Mouse (Mus musculus) embryonic facial prominence, embryonic 15.5 days (tissue): ENCODE data around the gene Zfp36l3. TPM values are rescaled to one million over a fixed set of nuclear protein-coding genes. Genes with fewer than 3 reads are reported as not detected.
"Not testable (repeated sequence)": the region's sequence is repeated elsewhere in the genome, so short reads cannot be mapped to it uniquely, and the experiment has no call there.

Experiments
- ATAC-seq: fragments of 200-750 bp; cut with Nextera tagmentation; 2 replicates; pipeline ENCODE4 v1.8.0; 2017; ENCODE audit warnings: low read depth, moderate TSS enrichment; ENCODE audit not compliant: insufficient number of reproducible peaks, low FRiP score, low TSS enrichment
- H3K27ac ChIP-seq: fragments of 300-500 bp; sonication (generic); replicated peaks from 2 replicates; pipeline ENCODE4 v1.5.1; 2015; ENCODE audit warnings: mild to moderate bottlenecking, inconsistent platforms
- H3K27me3 ChIP-seq: fragments of 300-500 bp; sonication (generic); 2 replicates; pipeline ENCODE4 v1.6.1; 2015; ENCODE audit warnings: inconsistent platforms
- H3K36me3 ChIP-seq: fragments of 300-500 bp; sonication (generic); 2 replicates; pipeline ENCODE4 v1.6.1; 2015; ENCODE audit warnings: mild to moderate bottlenecking, inconsistent platforms
- H3K4me1 ChIP-seq: fragments of 300-500 bp; sonication (generic); 2 replicates; pipeline ENCODE4 v1.6.1; 2015; ENCODE audit warnings: inconsistent platforms
- H3K4me2 ChIP-seq: fragments of 300-500 bp; sonication (generic); replicated peaks from 2 replicates; pipeline ENCODE4 v1.6.1; 2015; ENCODE audit warnings: mild to moderate bottlenecking, inconsistent platforms
- H3K4me3 ChIP-seq: fragments of 300-500 bp; sonication (generic); replicated peaks from 2 replicates; pipeline ENCODE4 v1.5.1; 2015; ENCODE audit warnings: mild to moderate bottlenecking, inconsistent platforms
- H3K9ac ChIP-seq: fragments of 300-500 bp; sonication (generic); 2 replicates; pipeline ENCODE4 v1.6.1; 2015; ENCODE audit warnings: inconsistent platforms
- H3K9me3 ChIP-seq: fragments of 300-500 bp; sonication (generic); replicated peaks from 2 replicates; pipeline ENCODE4 v1.6.1; 2016; ENCODE audit warnings: inconsistent platforms
- WGBS: fragments of 180-500 bp; shearing (Covaris S2); methylation state at CpG from one replicate; pipeline ENCODE4 v1.1.7; 2015; 5-methylcytosine and 5-hydroxymethylcytosine counted together
- polyA plus RNA-seq: library from polyadenylated mRNA; unstranded; fragments of >200 nt; fragmentation: Nextera tagmentation; extraction: Ambion mirVana; gene quantifications from 2 replicates; pipeline ENCODE4 v1.2.1, GENCODE M21; 2015

Zfp36l3 gene
- polyA plus RNA-seq, result not detected in 2 replicates

- Histone ChIP-seq H3K9me3 (no peaks in the 10 kb centered on the region), H3K27me3 (no peaks in the 10 kb centered on the region; the same call in 1 of the 2 replicates), H3K36me3 (no peaks in the 10 kb centered on the region), H3K27ac (no peak within 1 kb of the TSS), H3K4me3 (no peak within 1 kb of the TSS), H3K9ac (no peak within 1 kb of the TSS), H3K4me2 (no peak within 1 kb of the TSS), H3K4me1 (no peaks in the 10 kb centered on the region)
- ATAC-seq, result no peak
- 91% methylated on average over 12 of the region's 12 CpGs for WGBS
These were observed at the start of gene Zfp36l3 for GRCm38 (mm10) chrX:53776276-53776675. Gene Zfp36l3 (minus strand): TSS chrX:53776394.

DNA sequence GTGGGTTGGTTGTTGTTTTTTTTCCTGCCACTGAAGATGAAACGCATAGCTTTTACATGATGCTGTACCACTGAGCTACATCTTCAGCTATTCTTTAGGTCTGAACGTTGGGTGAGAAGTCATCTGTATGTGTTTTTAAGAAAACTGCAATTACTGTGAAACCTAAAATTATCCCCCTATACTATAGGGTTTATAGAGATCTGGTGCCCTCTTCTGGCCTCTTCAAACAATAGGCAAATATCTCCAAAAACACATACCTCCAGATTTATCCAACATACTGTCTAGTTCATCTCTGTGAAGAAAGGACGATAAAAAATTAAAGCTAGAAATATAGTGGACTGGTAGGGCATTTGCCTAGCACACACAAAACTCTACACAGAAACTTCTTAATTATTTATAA lies 22.9 kb upstream of the Zfp36l3 start:
- Histone ChIP-seq H3K4me3 (no peak overlapping the region), H3K27me3 (no peaks in the 10 kb centered on the region), H3K36me3 (no peaks in the 10 kb centered on the region), H3K4me2 (no peak overlapping the region), H3K9ac (no peak overlapping the region), H3K27ac (no peak overlapping the region), H3K9me3 (no peaks in the 10 kb centered on the region), H3K4me1 (no peaks in the 10 kb centered on the region)
- ATAC-seq, result no peak
- 30% methylated on average over 3 of the region's 3 CpGs for WGBS

- not testable (repeated sequence) for H3K9me3 ChIP-seq, H3K4me2 ChIP-seq, H3K36me3 ChIP-seq, H3K27me3 ChIP-seq, H3K4me1 ChIP-seq, H3K27ac ChIP-seq, H3K4me3 ChIP-seq, ATAC-seq, H3K9ac ChIP-seq
- WGBS, result 78% methylated on average over 11 of the region's 11 CpGs
These were observed 21.3 kb upstream of the Zfp36l3 start, which contains the start of gene Xlr for GRCm38 (mm10) chrX:53797519-53797918. Gene Xlr (minus strand): TSS chrX:53797706.

GRCm38 (mm10) chrX:53757736-53758135 lies 18.5 kb downstream of the Zfp36l3 start, which contains the start of gene 1700013H16Rik:
Gene 1700013H16Rik (minus strand): TSS chrX:53757831.
- WGBS, result 92% methylated on average over 16 of the region's 16 CpGs
- H3K27ac ChIP-seq, result no peak within 1 kb of the TSS
- no peak within 1 kb of the TSS for H3K4me2 ChIP-seq

GRCm38 (mm10) chrX:53752851-53753250 lies 23.3 kb downstream of the Zfp36l3 start:
- Histone ChIP-seq H3K27me3 (no peaks in the 10 kb centered on the region), H3K4me2 (no peak overlapping the region), H3K9me3 (no peaks in the 10 kb centered on the region), H3K4me3 (no peak overlapping the region), H3K36me3 (no peaks in the 10 kb centered on the region), H3K27ac (no peak overlapping the region), H3K4me1 (no peaks in the 10 kb centered on the region), H3K9ac (no peak overlapping the region)
- ATAC-seq, result no peak
- WGBS, result 90% methylated on average over 1 of the region's 1 CpGs

More at GRCm38 (mm10) chrX:53757736-53758135, 18.5 kb downstream of the Zfp36l3 start, which contains the start of gene 1700013H16Rik:
- Histone ChIP-seq H3K9ac (no peak within 1 kb of the TSS), H3K36me3 (no peaks in the 10 kb centered on the region), H3K4me1 (no peaks in the 10 kb centered on the region), H3K4me3 (no peak within 1 kb of the TSS), H3K9me3 (no peaks in the 10 kb centered on the region), H3K27me3 (no peaks in the 10 kb centered on the region)
- no peak for ATAC-seq

DNA sequence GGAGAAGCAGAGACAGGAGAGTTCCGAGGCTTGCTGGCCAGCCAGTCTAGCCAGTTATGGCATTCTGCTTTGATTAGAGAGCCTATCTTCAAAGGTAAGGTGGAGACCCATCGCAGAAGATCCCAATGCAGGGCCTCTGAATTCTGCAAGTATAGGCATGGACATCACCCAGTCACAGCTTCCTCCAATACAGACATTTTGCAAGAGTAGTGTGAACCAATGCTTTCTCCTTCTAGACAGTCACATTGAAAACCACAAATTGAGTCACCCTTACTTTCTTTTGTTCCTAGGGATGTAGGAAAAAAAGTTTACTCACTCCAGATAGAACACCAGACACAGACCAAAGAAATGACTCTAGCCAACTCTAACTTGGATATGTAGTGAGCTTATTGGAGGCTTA lies 47.2 kb downstream of the Zfp36l3 start:
- H3K27ac ChIP-seq, result no peak overlapping the region
- H3K27me3 ChIP-seq, result no peaks in the 10 kb centered on the region
- no peaks in the 10 kb centered on the region for H3K9me3 ChIP-seq
- H3K36me3 ChIP-seq, result no peaks in the 10 kb centered on the region
- H3K4me1 ChIP-seq, result no peaks in the 10 kb centered on the region
- H3K4me2 ChIP-seq, result no peak overlapping the region
- no peak for ATAC-seq
- 85% methylated on average over 2 of the region's 2 CpGs for whole genome bisulfite sequencing
- H3K4me3 ChIP-seq, result no peak overlapping the region
- no peak overlapping the region for H3K9ac ChIP-seq

DNA sequence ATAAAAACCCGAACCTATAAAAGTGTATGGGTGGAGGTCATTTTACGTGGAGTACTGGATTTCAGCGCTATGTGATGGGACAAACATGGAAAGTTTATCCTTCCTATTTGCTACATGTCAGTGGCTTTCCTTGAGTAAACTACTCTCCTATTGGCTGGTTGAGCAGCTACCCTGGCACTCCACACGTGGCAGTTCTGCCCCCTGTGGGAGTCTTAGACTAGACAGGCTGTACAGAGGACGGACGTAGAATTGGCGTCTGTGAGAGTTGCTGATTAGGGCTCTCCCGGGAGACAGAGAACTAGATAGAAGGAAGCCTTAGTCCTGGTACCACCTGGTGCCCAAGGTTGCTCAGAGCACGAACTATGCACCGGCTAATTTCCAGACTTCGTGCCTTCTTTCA lies 51.6 kb downstream of the Zfp36l3 start, which contains the start of gene 4930502E18Rik:
4930502E18Rik (plus strand) TSS at position 231 of the 400 bp plus-strand sequence.
- no peaks in the 10 kb centered on the region for H3K9me3 ChIP-seq
- no peak for ATAC-seq
- H3K9ac ChIP-seq, result no peak within 1 kb of the TSS
- no peak within 1 kb of the TSS for H3K4me2 ChIP-seq
- no peaks in the 10 kb centered on the region for H3K4me1 ChIP-seq
- no peaks in the 10 kb centered on the region for H3K27me3 ChIP-seq
- H3K27ac ChIP-seq, result no peak within 1 kb of the TSS
- no peaks in the 10 kb centered on the region for H3K36me3 ChIP-seq
- WGBS, result 79% methylated on average over 11 of the region's 11 CpGs
- H3K4me3 ChIP-seq, result no peak within 1 kb of the TSS

Other genes with a start within 250 kb of the Zfp36l3 start
- gene Rtl8c, start 168.4 kb downstream of the Zfp36l3 start, polyA plus RNA-seq, result 52.2 and 53.9 TPM in 2 replicates
- not detected in 2 replicates for gene Gm14597, start 167.4 kb downstream of the Zfp36l3 start, polyA plus RNA-seq
- gene Rtl8a, start 132.7 kb downstream of the Zfp36l3 start, polyA plus RNA-seq, result 70.3 and 77.3 TPM in 2 replicates
- 58.7 and 62.4 TPM in 2 replicates for gene Rtl8b, start 106.0 kb downstream of the Zfp36l3 start, polyA plus RNA-seq
- gene 4930502E18Rik, start 51.6 kb downstream of the Zfp36l3 start, polyA plus RNA-seq, result 0.23 and 0.50 TPM in 2 replicates
- not detected in 2 replicates for gene 1700013H16Rik, start 18.6 kb downstream of the Zfp36l3 start, polyA plus RNA-seq
- 2.0 and 2.6 TPM in 2 replicates for gene Xlr, start 21.3 kb upstream of the Zfp36l3 start, polyA plus RNA-seq